Mouse (Mus musculus): Measurements from ENCODE around the gene Gm21083. TPM values are rescaled to one million over a fixed set of nuclear protein-coding genes. Genes with fewer than 3 reads are reported as not detected.
A peak's percentile ranks its signal among the peaks of the same experiment; 100 is the strongest.
"Not testable (repeated sequence)": the region's sequence is repeated elsewhere in the genome, so short reads cannot be mapped to it uniquely, and the experiment has no call there.

Gene Gm21083
- polyA plus RNA-seq (2015; fragmentation: Nextera tagmentation; extraction: Ambion mirVana): not detected in 2 replicates

DNA sequence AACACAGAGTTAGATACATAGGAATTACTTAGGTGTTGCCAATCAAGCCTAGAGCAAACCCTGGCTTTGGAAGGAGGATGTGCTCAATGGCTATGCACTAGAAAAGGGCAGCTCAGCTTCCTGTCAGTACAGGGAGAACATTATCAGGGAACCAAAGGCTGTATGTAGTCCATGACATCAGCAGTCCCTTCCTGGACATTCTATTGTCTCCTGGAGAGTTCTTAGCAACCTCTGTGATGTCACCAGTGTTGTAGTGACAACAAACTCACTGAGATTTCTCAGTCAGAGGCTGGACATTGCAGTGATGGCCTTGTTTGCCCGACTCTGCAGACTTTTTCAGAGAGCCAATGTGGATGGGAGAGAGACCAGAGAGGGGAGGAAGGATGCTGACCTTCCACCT lies at the start of gene Gm21083:
Gene Gm21083, plus strand, starts transcription at position 301 of the 400 bp plus-strand sequence.
- H3K4me1 ChIP-seq (replicated peaks; ENCODE audit: insufficient read depth, low read length); ATAC-seq (replicated peaks; ENCODE audit: low FRiP score, low read depth); H3K9ac ChIP-seq (ENCODE audit: low read depth, low read length); DNase-seq (ENCODE audit: low spot score); H3K4me2 ChIP-seq (ENCODE audit: low read length); H3K4me3 ChIP-seq (replicated peaks; ENCODE audit: low read depth, low read length); H3K27me3 ChIP-seq (ENCODE audit: insufficient read depth, low read length); H3K9me3 ChIP-seq (replicated peaks; ENCODE audit: low read length); H3K27ac ChIP-seq; H3K36me3 ChIP-seq (ENCODE audit: insufficient read depth, low read length): not testable (repeated sequence)
- no CpG with 5 or more reads among the region's 1 CpGs for WGBS

DNA sequence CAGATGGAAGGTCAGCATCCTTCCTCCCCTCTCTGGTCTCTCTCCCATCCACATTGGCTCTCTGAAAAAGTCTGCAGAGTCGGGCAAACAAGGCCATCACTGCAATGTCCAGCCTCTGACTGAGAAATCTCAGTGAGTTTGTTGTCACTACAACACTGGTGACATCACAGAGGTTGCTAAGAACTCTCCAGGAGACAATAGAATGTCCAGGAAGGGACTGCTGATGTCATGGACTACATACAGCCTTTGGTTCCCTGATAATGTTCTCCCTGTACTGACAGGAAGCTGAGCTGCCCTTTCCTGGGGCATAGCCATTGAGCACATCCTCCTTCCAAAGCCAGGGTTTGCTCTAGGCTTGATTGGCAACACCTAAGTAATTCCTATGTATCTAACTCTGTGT lies 48.0 kb upstream of the Gm21083 start, which contains the start of gene Gm21190:
Gene Gm21190, minus strand, starts transcription at position 101 of the 400 bp plus-strand sequence.
- WGBS: no CpG with 5 or more reads among the region's 1 CpGs
- H3K9me3 ChIP-seq (replicated peaks; ENCODE audit: low read length); H3K27ac ChIP-seq; H3K9ac ChIP-seq (ENCODE audit: low read depth, low read length); H3K36me3 ChIP-seq (ENCODE audit: insufficient read depth, low read length); H3K4me1 ChIP-seq (replicated peaks; ENCODE audit: insufficient read depth, low read length); H3K4me2 ChIP-seq (ENCODE audit: low read length); ATAC-seq (replicated peaks; ENCODE audit: low FRiP score, low read depth); H3K27me3 ChIP-seq (ENCODE audit: insufficient read depth, low read length); H3K4me3 ChIP-seq (replicated peaks; ENCODE audit: low read depth, low read length); DNase-seq (ENCODE audit: low spot score): not testable (repeated sequence)

DNA sequence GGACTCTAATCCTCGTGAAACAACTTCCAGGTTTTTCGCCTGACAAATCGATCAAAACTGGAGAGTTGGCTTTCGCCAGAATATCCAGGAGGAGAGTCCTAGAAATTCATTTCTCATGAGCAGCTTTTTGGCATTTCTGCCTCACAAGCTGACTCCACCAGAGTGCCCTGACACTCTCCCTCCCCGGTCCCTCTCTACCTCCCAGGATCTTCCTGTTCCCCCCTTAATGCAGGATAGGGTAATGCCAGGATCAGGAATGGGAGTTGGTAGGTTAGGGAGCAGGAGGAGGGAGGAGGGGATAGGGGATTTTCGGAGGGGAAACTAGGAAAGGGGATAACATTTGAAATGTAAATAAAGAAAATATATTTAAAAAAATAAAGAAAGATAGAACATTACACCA lies 28.5 kb upstream of the Gm21083 start:
- 80% methylated on average over 6 of the region's 6 CpGs for WGBS
- not testable (repeated sequence) for H3K4me2 ChIP-seq (ENCODE audit: low read length); ATAC-seq (replicated peaks; ENCODE audit: low FRiP score, low read depth); H3K9ac ChIP-seq (ENCODE audit: low read depth, low read length); H3K27ac ChIP-seq; H3K36me3 ChIP-seq (ENCODE audit: insufficient read depth, low read length); DNase-seq (ENCODE audit: low spot score); H3K27me3 ChIP-seq (ENCODE audit: insufficient read depth, low read length); H3K4me3 ChIP-seq (replicated peaks; ENCODE audit: low read depth, low read length); H3K9me3 ChIP-seq (replicated peaks; ENCODE audit: low read length); H3K4me1 ChIP-seq (replicated peaks; ENCODE audit: insufficient read depth, low read length)

DNA sequence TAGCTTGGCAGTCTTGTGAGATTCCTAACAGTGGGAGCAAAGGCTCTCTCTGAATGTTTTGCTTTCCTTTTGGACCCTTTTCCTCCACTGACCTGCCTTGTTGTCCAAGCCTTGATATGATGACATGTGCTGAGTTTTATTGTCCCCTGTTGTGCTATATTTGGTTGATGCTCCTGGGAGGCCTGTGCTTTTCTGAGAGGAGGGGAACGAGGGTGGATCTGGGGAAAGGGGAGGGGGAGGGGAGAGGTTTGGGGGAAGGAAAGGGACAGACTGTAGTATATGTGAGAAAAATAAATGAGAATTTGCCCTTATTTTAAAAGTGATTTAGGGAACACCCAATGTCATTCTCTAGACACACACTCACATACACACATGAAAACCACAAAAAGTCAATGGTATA lies 28.0 kb upstream of the Gm21083 start:
- 43% methylated on average over 1 of the region's 1 CpGs for WGBS

DNA sequence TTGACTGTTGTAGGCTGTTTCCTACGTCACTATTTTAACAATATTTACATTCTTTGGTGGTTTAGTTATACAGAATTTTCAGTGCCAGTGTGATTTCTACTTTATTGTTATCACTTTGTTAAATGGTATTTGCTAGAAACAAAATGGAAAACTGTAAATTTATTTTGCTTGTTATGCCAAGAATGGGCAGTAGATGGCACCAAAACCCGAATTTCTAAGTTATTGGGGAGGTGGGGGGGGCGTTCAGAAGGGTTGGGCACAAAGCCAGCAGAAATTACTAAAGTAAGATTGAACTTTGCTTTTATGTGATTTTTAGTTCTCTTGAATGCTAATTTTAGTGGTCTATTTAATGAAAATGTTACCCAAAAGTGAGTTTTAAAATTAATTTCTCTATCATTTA lies 27.5 kb upstream of the Gm21083 start:
- peak; percentile 61 for TF ChIP-seq CTCF (IDR thresholded peaks at IDR 0.05; ENCODE audit: low read depth)
- H3K4me3 ChIP-seq (replicated peaks; ENCODE audit: low read depth, low read length); H3K27ac ChIP-seq; ATAC-seq (replicated peaks; ENCODE audit: low FRiP score, low read depth); H3K36me3 ChIP-seq (ENCODE audit: insufficient read depth, low read length); H3K9ac ChIP-seq (ENCODE audit: low read depth, low read length); H3K4me1 ChIP-seq (replicated peaks; ENCODE audit: insufficient read depth, low read length); H3K27me3 ChIP-seq (ENCODE audit: insufficient read depth, low read length); H3K9me3 ChIP-seq (replicated peaks; ENCODE audit: low read length); H3K4me2 ChIP-seq (ENCODE audit: low read length): not testable (repeated sequence)
- WGBS: 13% methylated on average over 3 of the region's 3 CpGs
- peak; percentile 19 for DNase-seq (ENCODE audit: low spot score)

More for the DNA sequence above, 28.0 kb upstream of the Gm21083 start:
- not testable (repeated sequence) for H3K36me3 ChIP-seq (ENCODE audit: insufficient read depth, low read length); H3K4me2 ChIP-seq (ENCODE audit: low read length); ATAC-seq (replicated peaks; ENCODE audit: low FRiP score, low read depth); H3K4me1 ChIP-seq (replicated peaks; ENCODE audit: insufficient read depth, low read length); H3K9ac ChIP-seq (ENCODE audit: low read depth, low read length); H3K4me3 ChIP-seq (replicated peaks; ENCODE audit: low read depth, low read length); H3K27me3 ChIP-seq (ENCODE audit: insufficient read depth, low read length); H3K27ac ChIP-seq; H3K9me3 ChIP-seq (replicated peaks; ENCODE audit: low read length)
- DNase-seq (ENCODE audit: low spot score): peak; percentile 34

- not testable (repeated sequence) for H3K9me3 ChIP-seq (replicated peaks; ENCODE audit: low read length); ATAC-seq (replicated peaks; ENCODE audit: low FRiP score, low read depth); H3K27me3 ChIP-seq (ENCODE audit: insufficient read depth, low read length); H3K4me3 ChIP-seq (replicated peaks; ENCODE audit: low read depth, low read length); H3K9ac ChIP-seq (ENCODE audit: low read depth, low read length); H3K4me1 ChIP-seq (replicated peaks; ENCODE audit: insufficient read depth, low read length); H3K4me2 ChIP-seq (ENCODE audit: low read length); H3K36me3 ChIP-seq (ENCODE audit: insufficient read depth, low read length); H3K27ac ChIP-seq
- WGBS: 55% methylated on average over 1 of the region's 1 CpGs
- peak; percentile 4 for DNase-seq (ENCODE audit: low spot score)
These were observed 18.5 kb upstream of the Gm21083 start for GRCm38 (mm10) chr5:15558654-15559053.

- not testable (repeated sequence) for H3K36me3 ChIP-seq (ENCODE audit: insufficient read depth, low read length); H3K4me2 ChIP-seq (ENCODE audit: low read length); H3K9me3 ChIP-seq (replicated peaks; ENCODE audit: low read length); H3K27ac ChIP-seq; H3K27me3 ChIP-seq (ENCODE audit: insufficient read depth, low read length); H3K9ac ChIP-seq (ENCODE audit: low read depth, low read length); H3K4me1 ChIP-seq (replicated peaks; ENCODE audit: insufficient read depth, low read length); H3K4me3 ChIP-seq (replicated peaks; ENCODE audit: low read depth, low read length); DNase-seq (ENCODE audit: low spot score)
- ATAC-seq (replicated peaks; ENCODE audit: low FRiP score, low read depth): peak; percentile 59
- 73% methylated on average over 3 of the region's 3 CpGs for WGBS
These were observed 15.5 kb upstream of the Gm21083 start for GRCm38 (mm10) chr5:15561425-15562264.

GRCm38 (mm10) chr5:15573735-15574134 lies 3.4 kb upstream of the Gm21083 start:
- H3K4me2 ChIP-seq (ENCODE audit: low read length); H3K9me3 ChIP-seq (replicated peaks; ENCODE audit: low read length); DNase-seq (ENCODE audit: low spot score); H3K9ac ChIP-seq (ENCODE audit: low read depth, low read length); H3K36me3 ChIP-seq (ENCODE audit: insufficient read depth, low read length); ATAC-seq (replicated peaks; ENCODE audit: low FRiP score, low read depth); H3K27ac ChIP-seq; H3K4me3 ChIP-seq (replicated peaks; ENCODE audit: low read depth, low read length); H3K4me1 ChIP-seq (replicated peaks; ENCODE audit: insufficient read depth, low read length); H3K27me3 ChIP-seq (ENCODE audit: insufficient read depth, low read length): not testable (repeated sequence)
